ENCODE assay signal across 25 mouse cellular contexts in the genomic region with DNA sequence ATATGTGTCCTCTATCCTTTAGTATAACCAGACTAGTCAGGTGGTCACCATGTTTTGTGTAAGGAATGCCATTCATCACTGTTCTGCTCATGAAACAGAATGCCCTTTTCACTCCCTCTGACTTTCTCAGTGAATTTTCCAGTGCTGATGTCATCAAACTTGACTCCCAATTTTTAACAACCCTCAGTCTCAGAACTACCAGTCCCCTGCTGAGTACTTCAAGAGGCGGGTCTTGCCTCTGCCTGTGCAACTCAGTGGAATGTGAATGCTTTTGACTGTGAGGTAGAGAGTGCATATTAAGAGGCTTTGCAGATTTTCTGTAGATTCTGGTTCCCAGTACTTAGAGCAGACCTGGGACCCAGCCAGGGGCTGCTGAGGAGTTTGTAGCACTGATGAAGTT. TPM values are rescaled to one million over a fixed set of nuclear protein-coding genes. Genes with fewer than 3 reads are reported as not detected.
DNase-seq lines count a peak whose midpoint lies in the region; ATAC-seq and TF ChIP-seq lines count a peak whose summit lies in the region.
"Had no signal": no experiment of that assay in that cellular context is flagged by ENCODE, and none has a peak within 500 bp of the region (broad histone marks: within the 10 kb centered on the region; RNA-seq: fewer than 3 reads in every experiment).

No protein-coding gene starts in this region.

- peak; percentile 66 for DNase-seq in lung, embryonic 14.5 days
- DNase-seq in lung, adult 2 months: no peak
- peak; percentile 32 for DNase-seq in brain, embryonic 14.5 days (ENCODE audit: low read depth)
- DNase-seq in heart, postnatal 4 days: no peak
- no peak for DNase-seq in urinary bladder, postnatal 10 days (ENCODE audit: low spot score)
- DNase-seq: adrenal gland, postnatal 36 days; cerebellum, postnatal 14 days; forebrain, postnatal 0 days; gastrocnemius, adult 2 months; heart, adult 18-20 months; kidney, adult 9 months; thymus, adult 2 months had no signal

- ATAC-seq in lung, embryonic 14.5 days (ENCODE audit: insufficient read depth): peak; percentile 74
- ATAC-seq in lung, embryonic 16.5 days (ENCODE audit: low read depth): peak; percentile 73
- ATAC-seq in CD4-positive, CD25-positive, alpha-beta regulatory T cell, adult 4 months: no peak
- ATAC-seq: forebrain, postnatal 0 days; inflammation-experienced regulatory T-cells, adult 6 months; midbrain, embryonic 16.5 days had no signal

- peaks cover 15% of the 10 kb centered on the region; the same call in 1 of the 2 replicates for H3K4me1 ChIP-seq in lung, embryonic 14.5 days (ENCODE audit: insufficient read depth)
- peaks cover 8% of the 10 kb centered on the region for H3K4me1 ChIP-seq in lung, adult 2 months (ENCODE audit: control insufficient read depth, insufficient read depth, low read length)
- H3K4me1 ChIP-seq in lung, embryonic 16.5 days (replicated peaks; ENCODE audit: control insufficient read depth, insufficient read depth, low read length): peaks cover 37% of the 10 kb centered on the region

- H3K4me2 ChIP-seq in lung, embryonic 14.5 days: no peak overlapping the region
- no peak overlapping the region for H3K4me2 ChIP-seq in lung, embryonic 16.5 days (ENCODE audit: low read depth, low read length)
- H3K4me2 ChIP-seq: heart, embryonic 15.5 days; stomach, embryonic 15.5 days had no signal

- H3K9me3 ChIP-seq in lung, embryonic 14.5 days (ENCODE audit: low read depth, low read length): no peaks in the 10 kb centered on the region
- no peaks in the 10 kb centered on the region for H3K9me3 ChIP-seq in lung, embryonic 16.5 days (ENCODE audit: control insufficient read depth, low read length)
- H3K9me3 ChIP-seq: heart, embryonic 15.5 days; hindbrain, embryonic 10.5 days; megakaryocyte, embryonic 14.5 days; stomach, embryonic 15.5 days had no signal

- no peak overlapping the region for H3K4me3 ChIP-seq in lung, embryonic 14.5 days (ENCODE audit: low read depth, low read length)
- no peak overlapping the region for H3K4me3 ChIP-seq in lung, adult 2 months (replicated peaks; ENCODE audit: extremely low read depth, low read depth, low read length)
- no peak overlapping the region for H3K4me3 ChIP-seq in lung, embryonic 16.5 days (ENCODE audit: low read length)
- H3K4me3 ChIP-seq: erythroblast, embryonic 14.5 days; gastrocnemius, adult 2 months; heart, embryonic 15.5 days; hindbrain, embryonic 10.5 days; megakaryocyte, embryonic 14.5 days; stomach, embryonic 15.5 days had no signal

- no peak for TF ChIP-seq CTCF in lung, embryonic 14.5 days (IDR thresholded peaks at IDR 0.05; ENCODE audit: low read depth)
- no peak for TF ChIP-seq CTCF in lung, adult 2 months (IDR thresholded peaks at IDR 0.05; ENCODE audit: insufficient read depth, low read length)
- no peak for TF ChIP-seq CTCF in brain, embryonic 14.5 days (IDR thresholded peaks at IDR 0.05; ENCODE audit: borderline replicate concordance, extremely low read depth, insufficient read depth, insufficient read length)

- no peaks in the 10 kb centered on the region for H3K36me3 ChIP-seq in lung, embryonic 14.5 days (ENCODE audit: insufficient read depth)
- H3K36me3 ChIP-seq in lung, embryonic 16.5 days (ENCODE audit: control insufficient read depth, insufficient read depth, low read length): no peaks in the 10 kb centered on the region
- H3K36me3 ChIP-seq: heart, embryonic 15.5 days; hindbrain, embryonic 10.5 days; stomach, embryonic 15.5 days had no signal

- WGBS in lung, embryonic 14.5 days: 58% methylated on average over 1 of the region's 1 CpGs
- 76% methylated on average over 1 of the region's 1 CpGs for WGBS in lung, adult 2 months
- whole genome bisulfite sequencing in lung, embryonic 16.5 days: 41% methylated on average over 1 of the region's 1 CpGs

- no peak overlapping the region for H3K9ac ChIP-seq in lung, embryonic 14.5 days
- H3K9ac ChIP-seq in lung, embryonic 16.5 days (ENCODE audit: low read length): no peak overlapping the region
- H3K9ac ChIP-seq: forebrain, postnatal 0 days; heart, embryonic 15.5 days; stomach, embryonic 15.5 days had no signal

- TF ChIP-seq POLR2A in lung, adult 2 months (IDR thresholded peaks at IDR 0.05; ENCODE audit: borderline replicate concordance, extremely low read depth, low read depth, low read length): no peak
- TF ChIP-seq POLR2A in brain, embryonic 14.5 days (IDR thresholded peaks at IDR 0.05; ENCODE audit: borderline replicate concordance, extremely low read depth, insufficient read depth, insufficient read length, poor library complexity, severe bottlenecking): no peak

- H3K27ac ChIP-seq in lung, embryonic 14.5 days (ENCODE audit: low read depth): peak overlapping the region; percentile 79
- peak overlapping the region; percentile 76 for H3K27ac ChIP-seq in lung, embryonic 16.5 days (ENCODE audit: low read length)
- H3K27ac ChIP-seq: gastrocnemius, adult 2 months; heart, embryonic 15.5 days; hindbrain, embryonic 10.5 days; stomach, embryonic 15.5 days had no signal

- H3K27me3 ChIP-seq in lung, embryonic 14.5 days (ENCODE audit: insufficient read depth, low read length): no peaks in the 10 kb centered on the region
- H3K27me3 ChIP-seq in lung, embryonic 16.5 days (ENCODE audit: control insufficient read depth, insufficient read depth, low read depth, low read length): no peaks in the 10 kb centered on the region
- H3K27me3 ChIP-seq: heart, embryonic 15.5 days; stomach, embryonic 15.5 days had no signal

RNA-seq across cellular contexts. Expression of a gene that starts 59.1 kb away (rescaled TPM):
- not detected in 2 replicates for polyA plus RNA-seq in lung, embryonic 14.5 days (2014; fragmentation: Nextera tagmentation; extraction: Ambion mirVana)
- polyA plus RNA-seq in lung, adult 2 months (2012; rRNA removed): 0.07 TPM in 1 of 2 replicates, not detected in the other
- not detected in 2 replicates for polyA plus RNA-seq in brain, embryonic 14.5 days (2012; rRNA removed)
- not detected in 2 replicates for polyA plus RNA-seq in lung, embryonic 16.5 days (2015; fragmentation: Nextera tagmentation; extraction: Ambion mirVana)
- not detected for total RNA-seq in heart, postnatal 4 days (2021)
- not detected for polyA plus RNA-seq in CD4-positive, CD25-positive, alpha-beta regulatory T cell, adult 4 months (2017; shearing (Covaris generic))
- total RNA-seq: adrenal gland, postnatal 36 days; forebrain, postnatal 0 days; gastrocnemius, adult 2 months; heart, adult 18-20 months; MEL had no signal
- polyA plus RNA-seq: erythroblast, embryonic 14.5 days; forebrain, postnatal 0 days; heart, embryonic 15.5 days; hindbrain, embryonic 10.5 days; inflammation-experienced regulatory T-cells, adult 6 months; limb, embryonic 11.5 days; liver, embryonic 16.5 days; midbrain, embryonic 16.5 days; spleen, adult 2 months; stomach, embryonic 15.5 days had no signal

Comparison
In these comparisons a context has a peak if more than half of its experiments do, and no peak if none do; other contexts are left out.
1. DNase-seq: peak in lung, embryonic 14.5 days (single experiment) and brain, embryonic 14.5 days (single experiment); none in lung, adult 2 months (single experiment), heart, postnatal 4 days (single experiment) and urinary bladder, postnatal 10 days (single experiment).